Mouse (Mus musculus) C2C12 (cell line): Measurements from ENCODE around the gene Lrrc7. TPM values are rescaled to one million over a fixed set of nuclear protein-coding genes. Genes with fewer than 3 reads are reported as not detected.
"Not testable (repeated sequence)": the region's sequence is repeated elsewhere in the genome, so short reads cannot be mapped to it uniquely, and the experiment has no call there.

ENCODE experiments used
- H3K27me3 ChIP-seq: one replicate; pipeline ENCODE4 v1.6.1; 2011; ENCODE audit not compliant: control insufficient read depth, insufficient read depth, insufficient read length
- H3K36me3 ChIP-seq: one replicate; pipeline ENCODE4 v1.6.1; 2011; ENCODE audit not compliant: control insufficient read depth, insufficient read depth
- H3K4me3 ChIP-seq: one replicate; pipeline ENCODE4 v1.5.1; 2011; ENCODE audit warnings: mild to moderate bottlenecking, control low read depth; ENCODE audit not compliant: poor library complexity, insufficient read depth, severe bottlenecking
- H3K79me2 ChIP-seq: one replicate; pipeline ENCODE4 v1.6.1; 2011; ENCODE audit not compliant: control insufficient read depth, insufficient read depth
- H3K79me3 ChIP-seq: one replicate; pipeline ENCODE4 v1.6.1; 2011; ENCODE audit warnings: low read depth, control low read depth
- H3ac ChIP-seq: one replicate; pipeline ENCODE3; 2011; ENCODE audit warnings: low read depth; ENCODE audit not compliant: control insufficient read depth, insufficient read length
- CEBPB ChIP-seq: IDR thresholded peaks from one replicate; pipeline ENCODE4 v1.6.1; 2011; ENCODE audit warnings: low read depth, mild to moderate bottlenecking, control low read depth, moderate library complexity
- CTCF ChIP-seq: IDR thresholded peaks from one replicate; pipeline ENCODE4 v1.5.1; 2011; ENCODE audit not compliant: control insufficient read depth, insufficient read depth, insufficient read length
- FOSL1 ChIP-seq: IDR thresholded peaks from one replicate; pipeline ENCODE4 v1.8.0; 2011; ENCODE audit warnings: mild to moderate bottlenecking, low read length; ENCODE audit not compliant: poor library complexity, insufficient read depth, severe bottlenecking
- MAX ChIP-seq: IDR thresholded peaks from one replicate; pipeline ENCODE4 v1.6.1; 2011; ENCODE audit warnings: mild to moderate bottlenecking, control low read depth
- MYOD1 ChIP-seq: IDR thresholded peaks from one replicate; pipeline ENCODE4 v1.6.1; 2011; ENCODE audit warnings: low read depth; ENCODE audit not compliant: control insufficient read depth, insufficient read length
- MYOG ChIP-seq: IDR thresholded peaks from one replicate; pipeline ENCODE4 v1.6.1; 2011; ENCODE audit not compliant: control insufficient read depth, insufficient read length; ENCODE audit errors: extremely low read depth
- USF1 ChIP-seq: IDR thresholded peaks from one replicate; pipeline ENCODE4 v1.6.1; 2011; ENCODE audit warnings: low read depth, mild to moderate bottlenecking, control low read depth, moderate library complexity
- polyA plus RNA-seq: library from polyadenylated mRNA; unstranded; fragments of >200 nt; fragmentation: generic; extraction: Trizol; gene quantifications from one replicate; pipeline ENCODE4 v1.2.1, GENCODE M21; 2012; ENCODE audit warnings: missing spikeins

The Lrrc7 gene
- polyA plus RNA-seq, 1 experiment = not detected

GRCm38 (mm10) chr3:158131672-158132071 is 430.3 kb downstream of the Lrrc7 start:
- H3K79me3 ChIP-seq = no peaks in the 10 kb centered on the region
- H3K36me3 ChIP-seq = no peaks in the 10 kb centered on the region
- H3ac ChIP-seq = no peak overlapping the region
- TF ChIP-seq MAX = no peak
- TF ChIP-seq MYOG = no peak
- TF ChIP-seq MYOD1 = no peak
- no peak for TF ChIP-seq USF1
- H3K4me3 ChIP-seq = no peak overlapping the region
- no peaks in the 10 kb centered on the region for H3K27me3 ChIP-seq
- no peaks in the 10 kb centered on the region for H3K79me2 ChIP-seq

- H3ac ChIP-seq = no peak overlapping the region
- H3K79me3 ChIP-seq = no peaks in the 10 kb centered on the region
- TF ChIP-seq CTCF (no peak), MAX (no peak), MYOD1 (no peak), FOSL1 (no peak)
- no peaks in the 10 kb centered on the region for H3K79me2 ChIP-seq
- H3K27me3 ChIP-seq = no peaks in the 10 kb centered on the region
- no peak overlapping the region for H3K4me3 ChIP-seq
- H3K36me3 ChIP-seq = no peaks in the 10 kb centered on the region
Observed at GRCm38 (mm10) chr3:158131233-158131632, 430.8 kb downstream of the Lrrc7 start.

- Histone ChIP-seq H3ac (no peak overlapping the region), H3K27me3 (no peaks in the 10 kb centered on the region), H3K4me3 (no peak overlapping the region), H3K79me2 (no peaks in the 10 kb centered on the region), H3K79me3 (no peaks in the 10 kb centered on the region), H3K36me3 (no peaks in the 10 kb centered on the region)
- TF ChIP-seq MYOG = no peak
- no peak for TF ChIP-seq MYOD1
- no peak for TF ChIP-seq USF1
- TF ChIP-seq MAX = no peak
Observed at GRCm38 (mm10) chr3:158122899-158123298, 439.1 kb downstream of the Lrrc7 start.

GRCm38 (mm10) chr3:158105260-158105659 is 456.8 kb downstream of the Lrrc7 start:
- Histone ChIP-seq H3K36me3 (no peaks in the 10 kb centered on the region), H3ac (no peak overlapping the region), H3K79me3 (no peaks in the 10 kb centered on the region), H3K4me3 (no peak overlapping the region), H3K27me3 (no peaks in the 10 kb centered on the region), H3K79me2 (no peaks in the 10 kb centered on the region)
- no peak for TF ChIP-seq CEBPB

- TF ChIP-seq CTCF (no peak), MAX (no peak), USF1 (no peak), FOSL1 (no peak), MYOG (no peak), CEBPB (no peak), MYOD1 (no peak)
- Histone ChIP-seq H3ac (no peak overlapping the region), H3K79me2 (no peaks in the 10 kb centered on the region), H3K79me3 (no peaks in the 10 kb centered on the region), H3K36me3 (no peaks in the 10 kb centered on the region), H3K27me3 (no peaks in the 10 kb centered on the region), H3K4me3 (no peak overlapping the region)
Observed at GRCm38 (mm10) chr3:158103467-158103866, 458.6 kb downstream of the Lrrc7 start.

GRCm38 (mm10) chr3:158102530-158102929 is 459.5 kb downstream of the Lrrc7 start:
- not testable (repeated sequence) for H3K79me3 ChIP-seq, H3K79me2 ChIP-seq, H3K27me3 ChIP-seq, H3ac ChIP-seq, H3K4me3 ChIP-seq, H3K36me3 ChIP-seq

GRCm38 (mm10) chr3:158102043-158102442 is 460.0 kb downstream of the Lrrc7 start:
- not testable (repeated sequence) for H3K4me3 ChIP-seq, H3K79me3 ChIP-seq, H3K79me2 ChIP-seq, H3K36me3 ChIP-seq, H3K27me3 ChIP-seq, H3ac ChIP-seq
